Mouse (Mus musculus): ENCODE data around the gene Olfr1383.
"Not testable (repeated sequence)": the region's sequence is repeated elsewhere in the genome, so short reads cannot be mapped to it uniquely, and the experiment has no call there.

Gene Olfr1383

DNA sequence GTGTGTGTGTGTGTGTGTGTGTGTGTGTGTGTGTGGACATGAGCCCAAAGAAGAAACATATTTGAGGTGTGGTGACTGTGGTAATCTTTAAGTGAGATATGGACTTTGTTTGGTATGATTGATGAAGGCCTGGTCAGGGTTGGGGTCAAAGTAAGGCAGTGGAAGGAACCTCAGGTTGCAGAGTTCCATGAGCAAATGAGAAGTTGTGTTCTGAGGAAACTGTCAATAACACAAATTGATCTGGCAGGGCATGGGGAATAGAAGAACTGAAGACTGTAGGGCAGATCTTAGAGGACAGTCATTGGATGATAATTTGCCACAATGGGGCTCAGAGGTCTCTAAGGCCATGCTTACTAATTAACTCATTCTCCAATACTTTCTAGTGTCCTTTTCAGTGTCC lies at the start of gene Olfr1383:
Gene Olfr1383, plus strand, starts transcription at position 301 of the 400 bp plus-strand sequence.
- no peak for DNase-seq (ENCODE audit: low read depth)

DNA sequence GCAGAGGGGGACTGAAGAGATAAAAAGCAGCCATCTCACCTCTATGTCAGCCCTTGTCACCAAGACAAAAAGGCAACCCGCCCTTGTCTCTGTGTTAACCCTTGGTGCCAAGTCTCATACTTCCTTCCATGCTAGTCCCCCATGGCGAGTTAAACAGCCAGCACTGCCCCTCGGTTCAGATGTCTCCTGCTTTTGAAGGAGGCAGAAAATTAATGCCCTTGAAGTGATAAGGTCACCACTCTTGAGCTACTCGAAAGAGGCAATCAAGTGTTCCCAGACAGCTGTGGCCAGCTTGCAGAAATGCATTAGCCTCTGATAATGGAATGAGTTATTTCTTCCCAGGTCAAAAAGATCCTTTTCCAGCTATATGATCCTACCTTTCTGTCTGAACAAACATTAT lies 33.5 kb upstream of the Olfr1383 start:
- no peak for DNase-seq (ENCODE audit: low read depth)

DNA sequence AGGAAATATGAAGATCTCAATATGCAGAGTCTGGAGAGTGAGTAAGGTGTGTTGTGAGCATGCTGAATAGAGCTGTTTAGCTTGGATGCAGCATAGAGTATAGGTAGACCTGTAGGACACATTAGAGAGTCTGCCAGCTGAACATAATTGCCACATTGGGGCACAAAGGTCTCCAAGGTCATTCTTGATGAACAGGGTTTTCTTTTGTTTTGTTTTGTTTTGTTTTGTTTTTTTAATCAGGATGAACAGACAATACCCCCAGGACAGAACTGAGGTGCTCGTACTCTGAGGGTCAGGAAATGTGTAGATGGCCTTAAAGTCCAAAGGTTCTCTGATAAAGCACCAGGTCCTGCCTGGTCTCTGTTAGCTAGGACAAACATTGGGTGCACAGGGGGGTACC lies 30.7 kb upstream of the Olfr1383 start, which contains the start of gene Olfr1385:
Gene Olfr1385, plus strand, starts transcription at position 301 of the 400 bp plus-strand sequence.
- not testable (repeated sequence) for DNase-seq (ENCODE audit: low read depth)

DNA sequence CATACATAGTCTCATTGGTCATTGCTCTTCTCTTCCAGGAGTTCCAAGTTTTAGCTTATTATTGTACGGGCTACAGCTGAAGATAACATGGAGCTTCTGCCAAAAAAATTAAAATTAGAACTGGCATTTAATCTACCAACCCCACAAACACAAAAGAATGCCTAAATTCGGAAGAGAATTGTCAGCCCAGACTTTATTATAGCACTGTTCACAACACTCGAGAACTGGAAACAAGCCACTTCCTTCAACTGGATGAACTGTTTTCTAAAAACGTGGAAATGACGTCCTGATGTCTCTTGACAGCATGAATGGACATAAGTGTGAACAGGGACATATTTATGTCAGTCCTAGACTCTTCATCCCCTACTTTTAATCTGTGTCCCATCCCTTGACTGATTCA lies 1.4 kb upstream of the Olfr1383 start:
- DNase-seq (ENCODE audit: low read depth): no peak

DNA sequence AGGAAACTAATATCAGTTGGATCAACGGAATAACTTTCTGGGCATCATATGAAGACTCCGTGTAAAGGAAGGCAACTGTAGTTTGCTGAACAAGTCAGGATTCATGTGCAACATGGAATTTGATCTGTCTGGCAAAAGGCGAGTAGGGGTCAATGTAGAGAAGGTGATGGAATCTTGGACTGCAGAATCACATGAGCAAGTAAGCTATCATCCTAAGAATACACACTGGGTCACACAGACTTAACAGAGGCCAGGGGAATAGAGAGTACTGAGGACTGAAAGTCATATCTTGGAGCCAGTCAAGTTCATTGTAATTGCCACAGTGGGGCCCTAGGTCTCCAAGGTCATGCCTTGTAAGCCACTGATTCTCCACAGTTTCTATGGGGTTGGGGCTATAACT lies 8.5 kb downstream of the Olfr1383 start, which contains the start of gene Olfr1382:
Gene Olfr1382, plus strand, starts transcription at position 301 of the 400 bp plus-strand sequence.
- no peak for DNase-seq (ENCODE audit: low read depth)

DNA sequence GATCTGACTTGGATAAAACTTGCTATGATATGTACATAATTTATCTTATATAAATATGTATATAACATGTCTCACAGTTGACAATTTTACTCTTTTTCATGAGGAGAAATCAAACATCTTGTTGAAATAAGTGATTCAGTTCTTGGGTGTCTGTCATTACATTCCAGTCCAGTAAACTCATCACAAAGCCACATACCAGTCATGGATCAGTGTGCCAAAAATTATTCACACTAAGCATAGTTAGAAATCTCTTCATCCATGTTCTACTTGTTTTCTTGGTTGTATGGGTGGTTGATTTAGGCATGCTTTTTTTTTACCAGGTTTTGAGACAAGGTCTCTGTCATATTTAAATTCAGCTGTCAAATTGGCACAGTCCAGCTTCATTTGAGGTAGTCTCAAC lies 13.3 kb downstream of the Olfr1383 start:
- DNase-seq (ENCODE audit: low read depth): no peak

DNA sequence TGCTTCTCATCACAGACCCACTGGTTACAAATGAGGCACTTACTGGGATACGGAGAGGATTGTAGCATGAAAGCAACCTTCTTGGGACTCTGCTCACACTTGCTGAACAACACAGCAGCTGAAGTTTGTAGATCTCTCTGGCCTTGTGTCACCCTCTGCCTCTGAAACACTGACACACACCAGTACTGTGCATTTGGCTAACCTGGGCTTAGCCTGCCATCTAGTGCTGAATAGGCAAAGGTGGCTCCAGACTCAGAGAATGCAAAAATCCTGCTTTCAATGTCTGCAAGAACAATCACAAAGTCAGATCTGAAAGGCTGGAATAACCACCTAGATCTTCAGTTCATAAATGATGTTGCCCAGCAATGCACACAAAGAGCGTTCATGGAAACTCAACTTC lies 17.2 kb downstream of the Olfr1383 start:
- peak; percentile 16 for DNase-seq (ENCODE audit: low read depth)

DNA sequence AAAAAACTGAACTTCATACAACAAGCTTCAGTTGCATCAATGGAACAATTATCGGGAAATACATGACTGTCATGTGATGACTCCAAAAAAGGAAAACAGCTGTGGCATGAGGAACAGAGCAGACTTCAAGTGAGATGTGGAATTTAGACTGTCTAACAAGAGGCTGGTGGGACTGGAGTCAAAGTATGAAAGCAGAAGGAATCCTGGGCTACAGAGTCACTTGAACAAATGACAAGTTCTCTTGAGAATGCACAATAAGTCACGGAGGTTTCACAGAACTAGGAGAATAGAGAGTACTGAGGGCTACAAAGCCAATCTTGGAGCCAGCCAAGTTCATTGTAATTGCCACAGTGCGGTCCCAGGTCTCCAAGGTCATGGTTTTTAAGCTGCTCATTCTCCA lies 23.7 kb downstream of the Olfr1383 start, which contains the start of gene Olfr1381:
Gene Olfr1381, plus strand, starts transcription at position 301 of the 400 bp plus-strand sequence.
- not testable (repeated sequence) for DNase-seq (ENCODE audit: low read depth)

DNA sequence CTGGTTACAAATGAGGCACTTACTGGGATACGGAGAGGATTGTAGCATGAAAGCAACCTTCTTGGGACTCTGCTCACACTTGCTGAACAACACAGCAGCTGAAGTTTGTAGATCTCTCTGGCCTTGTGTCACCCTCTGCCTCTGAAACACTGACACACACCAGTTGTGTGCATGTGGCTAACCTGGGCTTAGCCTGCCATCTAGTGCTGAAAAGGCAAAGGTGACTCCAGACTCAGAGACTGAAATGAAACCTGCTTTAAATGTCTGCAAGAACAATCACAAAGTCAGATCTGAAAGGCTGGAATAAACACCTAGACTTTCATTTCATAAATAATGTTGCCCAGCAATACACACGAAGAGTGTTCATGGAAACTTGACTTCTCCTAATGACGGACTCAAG lies 34.6 kb downstream of the Olfr1383 start:
- peak; percentile 43 for DNase-seq (ENCODE audit: low read depth)

DNA sequence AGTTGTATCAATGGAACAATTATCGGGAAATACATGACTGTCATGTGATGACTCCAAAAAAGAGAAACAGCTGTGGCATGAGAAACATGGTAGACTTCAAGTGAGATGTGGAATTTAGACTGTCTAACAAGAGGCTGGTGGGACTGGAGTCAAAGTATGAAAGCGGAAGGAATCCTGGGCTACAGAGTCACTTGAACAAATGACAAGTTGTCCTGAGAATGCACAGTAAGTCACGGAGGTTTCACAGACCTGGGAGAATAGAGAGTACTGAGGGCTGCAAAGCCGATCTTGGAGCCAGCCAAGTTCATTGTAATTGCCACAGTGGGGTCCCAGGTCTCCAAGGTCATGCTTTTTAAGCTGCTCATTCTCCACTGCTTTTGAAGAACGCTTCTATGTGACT lies 37.1 kb downstream of the Olfr1383 start, which contains the start of gene Olfr1380:
Gene Olfr1380, plus strand, starts transcription at position 301 of the 400 bp plus-strand sequence.
- DNase-seq (ENCODE audit: low read depth): not testable (repeated sequence)

DNA sequence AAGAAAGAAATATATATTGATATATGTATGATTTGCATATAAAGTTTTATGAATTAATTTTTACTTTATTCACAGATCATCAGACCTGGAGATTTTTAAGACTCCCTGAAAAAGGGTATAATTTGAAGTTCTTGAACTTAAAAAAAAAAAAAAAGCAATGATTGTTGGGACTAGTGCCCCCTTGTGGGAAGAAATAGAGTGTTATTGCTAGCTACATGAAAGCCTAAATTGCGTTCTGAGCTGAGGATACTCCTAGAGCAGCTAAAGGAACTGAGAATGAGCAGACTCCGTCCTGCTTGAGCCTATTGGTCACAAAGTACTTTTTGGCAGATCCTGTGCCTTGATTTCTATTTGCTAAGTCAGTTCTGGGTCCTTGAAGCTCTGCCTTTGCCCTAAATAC lies 55.6 kb downstream of the Olfr1383 start:
- peak; percentile 31 for DNase-seq (ENCODE audit: low read depth)
